Mouse (Mus musculus) embryonic facial prominence, embryonic 11.5 days (tissue): ENCODE measurements around the gene Bbs7. TPM values are rescaled to one million over a fixed set of nuclear protein-coding genes. Genes with fewer than 3 reads are reported as not detected.
A peak's percentile ranks its signal among the peaks of the same experiment; 100 is the strongest.
"Not testable (repeated sequence)": the region's sequence is repeated elsewhere in the genome, so short reads cannot be mapped to it uniquely, and the experiment has no call there.

Source experiments
- ATAC-seq: fragments of 200-750 bp; cut with Nextera tagmentation; replicated peaks from 2 replicates; pipeline ENCODE4 v1.8.0; 2017; ENCODE audit warnings: low read depth; ENCODE audit not compliant: insufficient number of reproducible peaks, low FRiP score, low TSS enrichment
- DNase-seq: peaks from one replicate; pipeline ENCODE4 v3.0.0-alpha.2; 2015; ENCODE audit warnings: low spot score
- H3K27ac ChIP-seq: fragments of 300-500 bp; sonication (generic); replicated peaks from 2 replicates; pipeline ENCODE4 v1.5.1; 2014; ENCODE audit warnings: mild to moderate bottlenecking, low read depth, low read length, control low read depth
- H3K27me3 ChIP-seq: fragments of 300-500 bp; sonication (generic); 2 replicates; pipeline ENCODE4 v1.6.1; 2014; ENCODE audit warnings: mild to moderate bottlenecking, low read length, moderate library complexity, mixed read lengths; ENCODE audit not compliant: control insufficient read depth, insufficient read depth
- H3K36me3 ChIP-seq: fragments of 300-500 bp; sonication (generic); replicated peaks from 2 replicates; pipeline ENCODE4 v1.6.1; 2014; ENCODE audit warnings: low read depth, mild to moderate bottlenecking, low read length, moderate library complexity, mixed read lengths; ENCODE audit not compliant: control insufficient read depth, insufficient read depth
- H3K4me1 ChIP-seq: fragments of 300-500 bp; sonication (generic); 2 replicates; pipeline ENCODE4 v1.6.1; 2014; ENCODE audit warnings: low read length, mixed read lengths; ENCODE audit not compliant: control insufficient read depth, insufficient read depth
- H3K4me2 ChIP-seq: fragments of 300-500 bp; sonication (generic); 2 replicates; pipeline ENCODE4 v1.6.1; 2014; ENCODE audit warnings: low read depth, mild to moderate bottlenecking, control low read depth, low read length, moderate library complexity
- H3K4me3 ChIP-seq: fragments of 300-500 bp; sonication (generic); 2 replicates; pipeline ENCODE4 v1.5.1; 2014; ENCODE audit warnings: low read depth, low read length, control low read depth
- H3K9ac ChIP-seq: fragments of 300-500 bp; sonication (generic); replicated peaks from 2 replicates; pipeline ENCODE4 v1.6.1; 2014; ENCODE audit warnings: mild to moderate bottlenecking, control low read depth, low read length
- H3K9me3 ChIP-seq: fragments of 300-500 bp; sonication (generic); replicated peaks from 2 replicates; pipeline ENCODE4 v1.6.1; 2016; ENCODE audit warnings: mild to moderate bottlenecking, low read length, inconsistent platforms, mixed read lengths; ENCODE audit not compliant: control insufficient read depth
- WGBS: fragments of 180-500 bp; shearing (Covaris S2); extraction: QIAGEN DNeasy Blood & Tissue Kit; methylation state at CpG from one replicate; pipeline ENCODE4 v1.1.7; 2014; 5-methylcytosine and 5-hydroxymethylcytosine counted together
- polyA plus RNA-seq: library from polyadenylated mRNA; unstranded; fragments of >200 nt; fragmentation: Nextera tagmentation; extraction: Ambion mirVana; gene quantifications from 2 replicates; pipeline ENCODE4 v1.2.1, GENCODE M21; 2014

Bbs7 gene
- polyA plus RNA-seq, 1 experiment from 2014 or later, result 16.9 TPM

GRCm38 (mm10) chr3:36618181-36618580 is 4.9 kb upstream of the Bbs7 start:
- H3K4me2 ChIP-seq, result no peak overlapping the region
- WGBS, result 54% methylated on average over 7 of the region's 7 CpGs
- no peak overlapping the region for H3K27ac ChIP-seq
- H3K4me1 ChIP-seq, result no peaks in the 10 kb centered on the region
- H3K4me3 ChIP-seq, result no peak overlapping the region
- ATAC-seq (no peak), DNase-seq (no peak)
- H3K9me3 ChIP-seq, result no peaks in the 10 kb centered on the region
- no peaks in the 10 kb centered on the region for H3K27me3 ChIP-seq
- no peak overlapping the region for H3K9ac ChIP-seq
- no peaks in the 10 kb centered on the region for H3K36me3 ChIP-seq

- Histone ChIP-seq H3K27ac (no peak overlapping the region), H3K4me3 (no peak overlapping the region), H3K4me1 (no peaks in the 10 kb centered on the region), H3K4me2 (no peak overlapping the region), H3K9ac (no peak overlapping the region), H3K27me3 (no peaks in the 10 kb centered on the region), H3K36me3 (no peaks in the 10 kb centered on the region), H3K9me3 (no peaks in the 10 kb centered on the region)
- whole genome bisulfite sequencing, result 73% methylated on average over 5 of the region's 5 CpGs
- DNase-seq, result no peak
- ATAC-seq, result no peak
These were observed 605 bp upstream of the Bbs7 start for GRCm38 (mm10) chr3:36613908-36614255.

GRCm38 (mm10) chr3:36612687-36613086 is 590 bp downstream of the Bbs7 start:
- ATAC-seq (peak; percentile 1; the same call in 1 of the 2 replicates), DNase-seq (peak; percentile 1)
- no peaks in the 10 kb centered on the region for H3K4me1 ChIP-seq
- H3K4me3 ChIP-seq, result peak overlapping the region; percentile 63
- H3K27me3 ChIP-seq, result no peaks in the 10 kb centered on the region
- peak overlapping the region; percentile 75 for H3K9ac ChIP-seq
- H3K36me3 ChIP-seq, result no peaks in the 10 kb centered on the region
- 2% methylated on average over 6 of the region's 6 CpGs for WGBS
- H3K9me3 ChIP-seq, result no peaks in the 10 kb centered on the region
- peak overlapping the region; percentile 56 for H3K4me2 ChIP-seq
- H3K27ac ChIP-seq, result no peak overlapping the region

- DNase-seq (no peak), ATAC-seq (no peak)
- H3K9me3 ChIP-seq, result no peaks in the 10 kb centered on the region
- WGBS, result 83% methylated on average over 7 of the region's 7 CpGs
- H3K27me3 ChIP-seq, result no peaks in the 10 kb centered on the region
- H3K4me2 ChIP-seq, result no peak overlapping the region
- no peak overlapping the region for H3K4me3 ChIP-seq
- H3K27ac ChIP-seq, result no peak overlapping the region
- H3K36me3 ChIP-seq, result no peaks in the 10 kb centered on the region
- H3K4me1 ChIP-seq, result no peaks in the 10 kb centered on the region
- no peak overlapping the region for H3K9ac ChIP-seq
These were observed 7.1 kb downstream of the Bbs7 start for GRCm38 (mm10) chr3:36605894-36606783.

GRCm38 (mm10) chr3:36599773-36600172 is 13.5 kb downstream of the Bbs7 start:
- not testable (repeated sequence) for H3K4me3 ChIP-seq, H3K9ac ChIP-seq, H3K4me1 ChIP-seq, H3K9me3 ChIP-seq, ATAC-seq, DNase-seq, H3K27me3 ChIP-seq, H3K36me3 ChIP-seq, H3K27ac ChIP-seq, H3K4me2 ChIP-seq
- WGBS, result 88% methylated on average over 8 of the region's 9 CpGs

GRCm38 (mm10) chr3:36598811-36599210 is 14.5 kb downstream of the Bbs7 start:
- H3K27me3 ChIP-seq, result no peaks in the 10 kb centered on the region
- ATAC-seq (no peak), DNase-seq (no peak)
- no peak overlapping the region for H3K4me3 ChIP-seq
- H3K4me2 ChIP-seq, result no peak overlapping the region
- no peak overlapping the region for H3K27ac ChIP-seq
- H3K36me3 ChIP-seq, result no peaks in the 10 kb centered on the region
- H3K9ac ChIP-seq, result no peak overlapping the region
- no peaks in the 10 kb centered on the region for H3K9me3 ChIP-seq
- H3K4me1 ChIP-seq, result no peaks in the 10 kb centered on the region
- 77% methylated on average over 3 of the region's 3 CpGs for WGBS

- H3K27ac ChIP-seq, result peak within 1 kb of the TSS; percentile 73
- H3K9me3 ChIP-seq, result no peaks in the 10 kb centered on the region
- ATAC-seq, result peak; percentile 99
- peak within 1 kb of the TSS; percentile 59 for H3K4me2 ChIP-seq
- H3K9ac ChIP-seq, result peak within 1 kb of the TSS; percentile 94
- 2% methylated on average over 53 of the region's 60 CpGs for WGBS
- DNase-seq, result peak; percentile 97
- H3K27me3 ChIP-seq, result no peaks in the 10 kb centered on the region
- no peaks in the 10 kb centered on the region; the same call in 1 of the 2 replicates for H3K4me1 ChIP-seq
- peak within 1 kb of the TSS; percentile 89 for H3K4me3 ChIP-seq
- peaks cover 7% of the 10 kb centered on the region; the same call in 1 of the 2 replicates for H3K36me3 ChIP-seq
These were observed 41.4 kb downstream of the Bbs7 start, which contains the start of gene Ccna2 for GRCm38 (mm10) chr3:36571827-36572378. Gene Ccna2, minus strand, starts transcription at chr3:36572150.

- Histone ChIP-seq H3K36me3 (peaks cover 12% of the 10 kb centered on the region), H3K9me3 (no peaks in the 10 kb centered on the region), H3K9ac (peak overlapping the region; percentile 94), H3K4me2 (peak overlapping the region; percentile 59), H3K27ac (peak overlapping the region; percentile 73), H3K27me3 (no peaks in the 10 kb centered on the region), H3K4me3 (peak overlapping the region; percentile 89), H3K4me1 (no peaks in the 10 kb centered on the region; the same call in 1 of the 2 replicates)
- DNase-seq (peak; percentile 37), ATAC-seq (peak; percentile 61)
- WGBS, result under 1% methylated on average over 46 of the region's 46 CpGs
These were observed 41.9 kb downstream of the Bbs7 start for GRCm38 (mm10) chr3:36571361-36571826.
